Mouse (Mus musculus): ENCODE data around the gene Osgepl1. TPM values are rescaled to one million over a fixed set of nuclear protein-coding genes. Genes with fewer than 3 reads are reported as not detected.

Osgepl1 gene
- total RNA-seq, 4 experiments from 2014 or later = 18.2 to 23.7 (median 19.7) TPM

Other genes with a start within 250 kb of the Osgepl1 start
- under 1 TPM in 1 of 4 experiments, not detected in 3; 0.62 TPM for gene 1700019A02Rik, start 126.0 kb upstream of the Osgepl1 start, total RNA-seq (2022)
- gene Pms1, start 16.6 kb upstream of the Osgepl1 start, total RNA-seq (2022) = 10 to 100 TPM; 34.1 to 38.6 (median 37.5) TPM
- gene Ormdl1, start 16.5 kb upstream of the Osgepl1 start, total RNA-seq (2022) = 10 to 100 TPM in 1 of 4 experiments, 1 to 10 TPM in 3; 7.5 to 11.5 (median 8.7) TPM
- gene Gm28778, start 16.5 kb upstream of the Osgepl1 start, total RNA-seq (2022) = under 1 TPM in 1 of 4 experiments, not detected in 3; 0.52 TPM
- 1 to 10 TPM in 2 of 4 experiments, not detected in 2; 2.4 to 6.0 TPM for gene Asdurf, start 39.0 kb downstream of the Osgepl1 start, total RNA-seq (2022)
- under 1 TPM in 3 of 4 experiments, not detected in 1; 0.19 to 0.57 (median 0.20) TPM for gene Gm28551, start 39.0 kb downstream of the Osgepl1 start, total RNA-seq (2022)
- gene Asnsd1, start 39.1 kb downstream of the Osgepl1 start, total RNA-seq (2022) = 10 to 100 TPM; 23.4 to 25.6 (median 24.1) TPM

Measured in layer of hippocampus, adult 8-10 months (tissue).